Mouse (Mus musculus): ENCODE results near the gene Polr1e.

Polr1e gene

DNA sequence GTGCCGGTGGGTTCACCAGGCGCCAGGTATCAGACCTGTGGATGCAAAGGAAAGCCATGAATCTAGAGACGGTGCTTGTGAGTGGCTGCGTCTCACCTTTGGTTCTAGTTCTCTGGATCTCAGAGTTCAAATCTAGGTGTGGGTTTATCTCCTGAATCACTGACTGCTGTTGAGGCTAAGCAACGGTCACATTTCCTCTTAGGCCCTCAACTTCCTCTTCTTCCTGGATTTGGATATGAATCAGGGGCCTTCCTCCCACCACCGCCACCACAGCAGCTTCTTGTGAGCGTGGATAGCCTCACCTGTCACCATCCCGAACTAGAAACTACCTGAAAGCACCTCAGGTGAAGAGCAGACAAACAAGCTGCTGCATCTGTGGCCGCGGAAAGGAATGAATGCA lies 17.7 kb downstream of the Polr1e start:
- TF ChIP-seq GATA4 (IDR thresholded peaks at IDR 0.05; ENCODE audit: insufficient replicate concordance, low read length) = no peak

DNA sequence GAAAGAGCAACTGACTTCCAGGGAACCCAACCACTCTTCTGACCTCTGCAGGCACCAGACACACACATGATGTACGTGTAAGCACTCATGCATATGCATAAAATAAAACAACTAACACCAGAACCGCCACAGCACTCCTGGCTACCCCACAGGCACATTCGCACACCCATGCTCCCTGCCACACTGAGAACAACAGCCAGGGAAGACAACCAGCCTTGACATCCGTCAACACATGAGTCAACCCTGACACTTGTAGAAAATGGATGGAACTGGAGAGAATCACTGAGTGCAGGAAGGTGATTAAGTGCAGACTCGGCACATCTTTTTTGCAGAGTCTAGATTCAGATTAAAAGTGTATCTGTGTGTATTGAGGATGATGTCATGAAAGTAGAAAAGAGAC lies 18.2 kb downstream of the Polr1e start:
- no peak for TF ChIP-seq GATA4 (IDR thresholded peaks at IDR 0.05; ENCODE audit: insufficient replicate concordance, low read length)

DNA sequence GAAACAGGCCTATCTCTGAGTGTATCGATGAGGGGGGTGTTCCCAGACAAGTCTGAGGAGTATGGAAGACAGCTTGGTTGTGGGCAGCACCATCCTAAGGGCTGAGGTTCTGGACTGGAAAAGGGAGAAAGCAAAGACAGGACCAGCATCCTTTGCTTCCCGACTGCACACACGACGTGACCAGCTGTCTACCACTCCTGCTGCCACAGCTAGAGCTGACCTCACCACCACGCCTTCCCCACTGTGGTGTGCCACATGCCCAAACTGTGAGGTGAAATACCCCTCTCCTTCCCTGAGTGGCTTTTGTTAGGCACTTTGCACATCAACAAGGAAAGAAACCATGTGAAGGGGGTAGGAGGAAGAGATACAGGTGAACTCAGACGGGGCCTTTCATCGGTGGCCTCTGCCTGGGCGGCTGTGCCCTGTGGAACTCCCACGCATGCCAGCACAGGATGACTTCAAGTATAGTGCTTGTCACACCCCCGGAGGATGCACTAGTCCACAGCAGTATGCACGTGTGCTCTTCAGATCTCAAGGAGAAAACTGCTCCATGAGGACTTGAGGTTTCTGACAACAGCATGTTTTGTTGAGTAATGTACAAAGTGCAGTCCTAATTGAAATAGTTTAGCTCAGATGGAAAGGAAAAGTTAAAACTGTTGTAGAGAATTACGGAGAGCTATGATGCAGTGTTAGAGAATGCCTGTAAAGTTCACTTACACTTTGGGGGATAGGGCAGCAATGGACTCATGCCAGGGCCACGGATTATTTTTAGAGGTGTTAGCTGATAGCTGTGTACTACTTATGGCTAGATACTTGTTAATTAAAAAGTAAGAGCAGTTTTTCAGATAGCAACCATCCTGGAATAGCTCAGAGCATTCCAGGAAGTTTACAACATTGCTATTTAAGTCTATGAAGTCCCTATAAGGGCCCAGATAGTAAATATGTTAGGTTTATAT lies 19.4 kb downstream of the Polr1e start:
- no peak for TF ChIP-seq GATA4 (IDR thresholded peaks at IDR 0.05; ENCODE audit: insufficient replicate concordance, low read length)

GRCm38 (mm10) chr4:45040795-45041194 lies 22.4 kb downstream of the Polr1e start:
- no peak for TF ChIP-seq GATA4 (IDR thresholded peaks at IDR 0.05; ENCODE audit: insufficient replicate concordance, low read length)

DNA sequence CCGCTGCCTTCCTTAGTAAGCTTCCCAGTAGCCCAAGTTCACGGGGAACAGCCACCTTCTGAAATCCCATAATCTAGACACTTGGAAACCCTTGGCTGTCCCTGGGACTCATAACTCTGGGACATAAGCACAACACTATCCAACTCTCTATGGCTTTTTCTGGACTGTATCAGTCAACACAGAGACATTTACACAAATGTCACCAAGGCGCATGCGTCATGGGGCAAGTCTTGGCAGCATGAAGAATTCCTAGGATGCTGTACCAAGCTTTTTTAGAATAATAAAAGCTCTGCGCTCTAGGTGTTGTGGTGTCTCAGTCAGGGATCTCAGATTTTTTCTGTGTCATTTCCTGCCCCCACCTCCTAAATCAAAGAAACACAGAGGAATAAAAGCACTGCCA lies 28.3 kb downstream of the Polr1e start:
- TF ChIP-seq GATA4 (IDR thresholded peaks at IDR 0.05; ENCODE audit: insufficient replicate concordance, low read length) = no peak

GRCm38 (mm10) chr4:45047286-45047887 lies 29.0 kb downstream of the Polr1e start:
- no peak for TF ChIP-seq GATA4 (IDR thresholded peaks at IDR 0.05; ENCODE audit: insufficient replicate concordance, low read length)

GRCm38 (mm10) chr4:45047956-45048355 lies 29.6 kb downstream of the Polr1e start:
- TF ChIP-seq GATA4 (IDR thresholded peaks at IDR 0.05; ENCODE audit: insufficient replicate concordance, low read length) = no peak

DNA sequence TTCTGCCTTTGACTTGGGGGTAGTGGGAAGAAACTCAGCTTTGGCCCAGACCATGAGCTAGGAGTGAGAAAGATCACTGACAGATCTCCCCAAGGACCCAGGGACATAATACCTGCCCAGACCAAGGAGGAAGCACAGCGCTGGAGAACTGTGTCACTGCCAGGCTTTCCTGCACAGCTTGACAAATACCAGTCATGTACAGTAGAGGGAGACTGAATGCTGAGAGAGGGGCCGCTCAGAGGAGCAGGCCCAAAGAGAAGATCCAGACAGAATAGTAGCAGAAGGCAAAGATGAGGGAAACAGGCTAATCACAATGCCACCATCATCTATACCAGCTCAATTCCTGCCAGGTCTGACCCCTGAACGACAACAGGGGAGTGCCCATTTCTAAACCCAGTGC lies 36.5 kb downstream of the Polr1e start:
- TF ChIP-seq GATA4 (IDR thresholded peaks at IDR 0.05; ENCODE audit: insufficient replicate concordance, low read length) = no peak

DNA sequence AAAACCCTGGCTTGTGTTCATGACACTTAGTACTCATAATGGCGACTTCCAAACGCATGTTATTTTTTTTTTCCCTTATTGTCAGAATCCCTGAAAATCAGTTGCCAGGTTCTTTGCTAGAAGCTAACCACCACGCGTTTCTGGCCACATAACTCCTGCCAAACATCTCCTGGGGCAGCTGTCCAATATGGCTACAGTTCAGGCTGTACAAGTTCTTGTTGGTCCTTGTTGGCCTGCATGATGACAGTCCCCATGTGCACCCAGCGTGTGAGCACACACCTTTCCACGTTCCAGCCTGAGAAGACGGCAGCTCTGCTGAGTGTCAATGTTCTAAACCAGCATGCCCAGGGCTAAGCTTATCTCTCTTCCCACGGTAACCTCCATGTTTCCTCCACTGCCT lies 37.1 kb downstream of the Polr1e start:
- no peak for TF ChIP-seq GATA4 (IDR thresholded peaks at IDR 0.05; ENCODE audit: insufficient replicate concordance, low read length)

- no peak for TF ChIP-seq GATA4 (IDR thresholded peaks at IDR 0.05; ENCODE audit: insufficient replicate concordance, low read length)
Measured at GRCm38 (mm10) chr4:45064577-45064976, 46.2 kb downstream of the Polr1e start.

- no peak for TF ChIP-seq GATA4 (IDR thresholded peaks at IDR 0.05; ENCODE audit: insufficient replicate concordance, low read length)
Measured at GRCm38 (mm10) chr4:45066036-45066730, 47.8 kb downstream of the Polr1e start.

- no peak for TF ChIP-seq GATA4 (IDR thresholded peaks at IDR 0.05; ENCODE audit: insufficient replicate concordance, low read length)
Measured at GRCm38 (mm10) chr4:45067742-45068141, 49.4 kb downstream of the Polr1e start.

- TF ChIP-seq GATA4 (IDR thresholded peaks at IDR 0.05; ENCODE audit: insufficient replicate concordance, low read length) = no peak
Measured at GRCm38 (mm10) chr4:45072261-45072973, 54.0 kb downstream of the Polr1e start.

DNA sequence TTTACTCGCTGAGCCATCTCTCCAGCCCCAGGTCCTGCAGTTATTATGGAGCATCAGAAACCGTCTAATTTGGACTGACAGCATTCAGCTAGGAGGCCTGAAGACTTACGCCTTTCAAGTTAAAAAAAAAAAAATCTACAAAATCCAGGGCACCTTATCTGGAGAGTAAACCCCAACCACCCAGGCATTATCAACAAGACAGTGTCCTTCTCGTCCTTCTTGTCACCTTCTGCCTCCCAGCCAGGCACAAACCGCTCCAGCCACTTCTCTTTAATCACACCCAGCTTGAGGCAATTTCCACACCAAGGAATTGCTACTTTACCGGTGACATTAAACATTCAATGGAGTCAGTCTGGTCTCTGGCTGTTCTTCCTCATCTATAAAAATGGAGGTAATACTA lies 55.2 kb downstream of the Polr1e start:
- no peak for TF ChIP-seq GATA4 (IDR thresholded peaks at IDR 0.05; ENCODE audit: insufficient replicate concordance, low read length)

- no peak for TF ChIP-seq GATA4 (IDR thresholded peaks at IDR 0.05; ENCODE audit: insufficient replicate concordance, low read length)
Measured at GRCm38 (mm10) chr4:45082951-45083350, 64.6 kb downstream of the Polr1e start.
